Mouse (Mus musculus): ENCODE data around the gene Ciao2a.
A peak's percentile ranks its signal among the peaks of the same experiment; 100 is the strongest.

DNA sequence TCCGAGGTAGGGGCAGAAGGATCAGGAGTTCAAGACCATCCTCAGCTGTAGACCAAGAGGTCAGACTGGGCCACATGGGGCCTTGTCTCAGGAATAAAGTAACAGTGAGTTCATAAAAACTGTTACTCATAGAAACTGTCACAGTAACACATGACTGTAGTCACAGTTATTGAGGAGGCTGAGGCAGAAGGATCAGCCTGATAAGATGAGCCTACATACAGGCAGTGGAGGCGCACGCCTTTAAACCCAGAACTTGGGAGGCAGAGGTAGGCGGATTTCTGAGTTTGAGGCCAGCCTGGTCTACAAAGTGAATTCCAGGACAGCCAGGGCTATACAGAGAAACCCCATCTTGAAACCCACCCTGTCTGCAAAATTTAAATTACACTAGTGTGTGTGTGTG, 6.3 kb upstream of the Ciao2a start:
- TF ChIP-seq CTCF (IDR thresholded peaks at IDR 0.05; ENCODE audit: low read depth, low read length) (no peak), TAL1 (conservative IDR thresholded peaks at IDR 0.05; ENCODE audit: low read depth, low read length) (peak; percentile 46), GATA1 (IDR thresholded peaks at IDR 0.05; ENCODE audit: borderline replicate concordance, low read length) (no peak), GATA2 (IDR thresholded peaks at IDR 0.05; ENCODE audit: borderline replicate concordance, low read depth, low read length) (no peak), POLR2AphosphoS5 (IDR thresholded peaks at IDR 0.05; ENCODE audit: insufficient replicate concordance, low read depth, low read length) (no peak)

All from G1E (cell line).